Mouse (Mus musculus) T-cell, adult 2 months (primary cell): Measurements from ENCODE around the gene Ptms.
A peak's percentile ranks its signal among the peaks of the same experiment; 100 is the strongest.

Source experiments
- DNase-seq: peaks from one replicate; pipeline ENCODE4 v3.0.0; 2022; ENCODE audit warnings: low spot score

Ptms gene

GRCm38 (mm10) chr6:124930231-124930630 is 10.3 kb upstream of the Ptms start:
- no peak for DNase-seq

DNA sequence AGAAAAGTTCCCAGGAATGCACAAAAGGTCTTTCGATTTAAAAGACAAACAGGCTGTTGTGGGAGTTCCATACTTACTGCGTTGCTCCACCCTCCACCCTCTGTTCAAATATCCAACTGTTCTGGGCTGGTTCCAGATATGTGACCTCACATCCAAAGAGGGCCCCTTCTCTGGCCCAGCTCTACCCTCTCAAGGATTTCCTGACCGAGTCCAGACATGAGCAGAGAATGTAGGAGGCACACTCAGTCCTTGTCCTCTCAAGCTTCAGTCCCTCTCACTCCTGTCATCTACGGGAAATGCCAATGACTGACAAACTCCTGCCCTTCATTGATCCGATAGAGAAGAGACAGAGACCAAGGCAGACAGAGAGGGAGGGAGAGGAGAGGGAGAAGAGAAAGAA is 6.0 kb upstream of the Ptms start:
- DNase-seq: no peak

DNA sequence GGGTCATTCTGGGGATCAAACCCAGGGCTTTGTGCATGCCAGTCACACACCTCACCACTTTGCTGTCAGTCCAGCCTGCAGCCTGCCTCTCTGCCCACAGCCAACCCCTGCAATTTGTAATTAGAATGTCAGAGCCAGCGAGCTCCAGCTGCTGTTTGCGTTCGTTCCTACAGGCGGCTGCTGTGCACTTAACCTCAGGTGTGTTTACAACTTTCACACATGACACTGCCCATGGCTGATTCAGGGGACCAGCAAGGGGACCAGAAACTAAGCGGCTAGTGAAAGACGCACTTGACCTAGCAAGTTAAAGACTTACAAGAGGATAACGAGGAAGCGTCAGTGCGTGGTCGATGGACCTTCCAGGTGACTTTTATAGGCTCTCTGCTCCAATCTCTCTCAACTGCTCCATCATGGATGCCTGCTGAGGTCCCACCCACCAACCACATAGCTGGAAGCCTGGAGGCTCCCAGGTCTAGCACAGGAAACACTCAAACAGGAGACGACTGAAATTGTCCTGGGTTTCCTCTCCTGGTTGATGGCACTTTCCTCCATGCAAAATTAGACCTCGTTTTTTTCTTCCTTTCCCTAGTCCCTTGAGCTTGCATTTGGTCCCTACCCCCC is 5.4 kb upstream of the Ptms start:
- DNase-seq: no peak

DNA sequence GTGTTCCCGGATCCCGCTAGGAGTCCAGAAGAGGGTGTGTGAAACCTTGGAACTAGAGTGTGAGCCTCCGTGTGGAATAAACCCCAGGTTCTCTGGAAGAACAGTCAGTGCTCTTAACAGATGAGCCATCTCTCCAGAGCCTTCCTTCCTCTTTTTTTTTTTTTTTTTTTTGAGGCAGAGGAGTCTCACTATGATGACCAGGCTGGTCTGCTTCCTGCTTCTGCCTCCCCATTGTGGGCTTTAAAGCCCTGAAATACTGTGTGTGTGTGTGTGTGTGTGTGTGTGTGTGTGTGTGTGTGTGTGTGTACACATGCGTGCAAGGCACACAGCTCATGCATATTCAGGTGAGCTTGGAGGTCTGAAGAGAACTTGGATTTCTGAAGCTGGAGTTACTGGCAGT is 1.6 kb upstream of the Ptms start:
- no peak for DNase-seq

DNA sequence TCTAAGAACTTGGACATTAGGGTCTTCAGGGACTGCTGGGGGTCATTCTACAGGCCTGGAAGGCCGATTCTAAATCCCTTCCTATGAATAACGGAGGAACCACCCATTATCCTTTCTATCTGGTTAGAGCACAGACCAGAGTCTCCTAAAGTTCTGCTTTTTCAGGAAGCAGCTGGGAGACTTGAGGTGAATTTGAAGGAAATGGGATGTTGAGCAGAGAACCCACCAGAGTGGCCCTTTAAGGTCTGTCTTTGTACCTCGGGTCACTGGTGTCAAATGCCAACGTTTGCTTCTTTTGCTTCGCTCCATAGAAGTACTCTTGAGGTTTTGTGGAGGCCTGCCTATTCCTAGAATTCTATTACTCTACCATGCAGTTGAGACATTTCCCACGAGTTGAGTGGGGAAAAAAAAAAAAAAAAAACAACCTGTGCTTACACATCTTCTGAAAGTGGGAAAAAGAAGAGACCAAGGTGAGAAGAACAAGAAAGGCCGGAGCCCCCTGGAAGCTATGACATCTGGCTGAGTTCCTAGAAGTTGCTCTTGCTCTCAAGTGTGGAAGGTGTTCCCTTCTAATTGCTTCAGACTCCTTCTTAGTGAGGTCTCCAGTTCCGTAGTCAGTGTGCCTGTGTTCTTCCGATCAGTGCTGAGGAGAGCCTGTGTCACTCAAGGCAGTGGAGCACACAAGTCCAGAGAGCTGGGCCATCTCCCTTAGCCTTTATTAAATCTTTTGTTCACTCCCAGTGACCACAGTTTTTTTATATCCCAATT is 599 bp upstream of the Ptms start:
- DNase-seq: no peak

DNA sequence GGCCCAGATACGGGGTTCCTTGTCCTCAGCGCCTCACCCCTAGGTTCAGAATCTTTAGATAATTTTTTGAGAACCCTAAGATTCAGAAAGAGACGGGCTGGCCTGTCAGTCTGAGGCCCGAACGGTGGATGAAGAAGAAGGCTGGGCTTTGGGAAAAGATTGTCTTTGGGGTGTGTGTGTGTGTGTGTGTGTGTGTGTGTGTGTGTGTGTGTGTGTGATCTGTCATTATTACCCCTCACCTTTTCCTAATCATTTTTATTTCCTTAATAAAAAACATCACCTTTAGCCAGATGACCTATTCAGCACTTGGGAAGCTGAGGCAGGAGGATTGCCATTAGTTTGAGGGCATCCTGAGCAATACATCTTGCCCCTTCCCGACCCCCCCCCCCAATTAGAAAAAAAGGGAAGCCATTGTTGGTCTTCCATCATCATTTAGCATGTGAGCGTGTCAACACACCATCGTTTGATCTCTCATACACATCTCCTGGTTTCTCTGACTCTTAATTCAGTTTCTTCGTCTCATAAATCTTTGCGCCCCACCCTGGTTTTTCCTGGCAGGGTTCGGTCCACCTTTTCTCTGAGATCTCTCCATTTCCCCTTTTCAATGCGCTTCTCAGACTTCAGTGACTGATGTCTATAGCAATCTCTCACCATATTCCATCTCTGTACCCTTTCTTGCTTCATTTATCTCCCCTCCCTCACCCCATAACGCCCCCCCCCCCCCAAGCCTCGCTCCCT is 844 bp downstream of the Ptms start:
- DNase-seq: no peak

GRCm38 (mm10) chr6:124918331-124918690 is 1.6 kb downstream of the Ptms start:
- DNase-seq: no peak

GRCm38 (mm10) chr6:124917518-124918330 is 2.2 kb downstream of the Ptms start:
- DNase-seq: no peak

GRCm38 (mm10) chr6:124916695-124917517 is 3.0 kb downstream of the Ptms start:
- DNase-seq: peak; percentile 82

GRCm38 (mm10) chr6:124915942-124916694 is 3.8 kb downstream of the Ptms start:
- DNase-seq: peak; percentile 40

DNA sequence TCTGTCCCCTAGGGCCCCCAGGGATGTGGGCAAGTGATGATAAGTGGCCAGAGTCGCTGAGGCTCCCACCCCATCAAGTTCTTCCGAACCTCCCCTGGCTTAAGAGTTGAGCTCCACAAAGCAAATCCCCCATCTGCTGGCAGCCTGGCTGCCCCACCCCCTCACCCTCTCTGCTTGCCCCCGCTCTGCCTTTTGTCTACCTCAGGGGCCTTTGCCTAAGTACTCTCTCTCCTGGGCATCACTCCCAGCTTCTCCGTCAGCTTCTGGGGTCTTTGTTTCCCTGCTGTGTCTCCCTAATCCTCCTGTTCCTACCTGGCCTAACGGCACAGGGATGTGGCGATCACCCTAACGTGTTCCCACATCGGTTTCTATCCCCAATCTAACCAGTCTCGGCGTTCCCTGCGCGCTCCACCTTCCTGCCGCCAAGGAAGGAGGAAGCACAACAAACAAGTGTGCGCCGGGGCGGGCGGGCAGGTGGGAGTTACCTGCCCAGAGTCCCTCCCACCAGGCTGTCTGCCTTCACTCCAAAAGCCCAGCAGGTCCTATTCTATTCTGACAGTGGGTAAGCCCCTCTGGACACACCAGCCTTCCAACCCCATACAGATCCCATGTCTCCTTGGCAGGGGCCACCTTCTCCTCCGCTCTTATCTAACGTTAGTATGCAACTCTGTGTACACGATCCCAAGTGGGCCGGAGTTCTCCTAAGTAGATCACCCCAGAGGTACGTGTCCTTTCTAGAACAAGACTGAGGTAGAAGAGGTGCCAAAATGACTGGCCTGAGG is 4.6 kb downstream of the Ptms start:
- no peak for DNase-seq

DNA sequence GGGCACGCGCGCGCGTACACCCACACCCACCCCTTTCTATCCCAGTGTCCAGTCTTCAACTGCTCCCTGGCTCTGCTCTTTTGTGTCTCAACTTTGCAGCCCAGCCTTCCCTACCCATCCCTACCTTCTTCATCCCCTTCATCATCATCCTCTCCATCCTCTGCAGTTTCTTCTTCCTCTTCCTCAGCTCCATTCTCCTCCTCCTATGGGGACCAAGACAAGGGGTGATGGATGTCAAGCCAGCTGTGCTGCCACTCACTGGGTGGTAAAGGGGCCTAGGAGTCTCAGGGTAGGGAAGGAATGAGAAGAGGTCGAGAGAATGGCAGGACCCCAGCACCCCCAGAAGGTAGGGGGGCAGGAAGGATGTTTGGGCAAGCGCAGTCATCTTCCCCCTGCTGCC is 5.4 kb downstream of the Ptms start:
- no peak for DNase-seq

DNA sequence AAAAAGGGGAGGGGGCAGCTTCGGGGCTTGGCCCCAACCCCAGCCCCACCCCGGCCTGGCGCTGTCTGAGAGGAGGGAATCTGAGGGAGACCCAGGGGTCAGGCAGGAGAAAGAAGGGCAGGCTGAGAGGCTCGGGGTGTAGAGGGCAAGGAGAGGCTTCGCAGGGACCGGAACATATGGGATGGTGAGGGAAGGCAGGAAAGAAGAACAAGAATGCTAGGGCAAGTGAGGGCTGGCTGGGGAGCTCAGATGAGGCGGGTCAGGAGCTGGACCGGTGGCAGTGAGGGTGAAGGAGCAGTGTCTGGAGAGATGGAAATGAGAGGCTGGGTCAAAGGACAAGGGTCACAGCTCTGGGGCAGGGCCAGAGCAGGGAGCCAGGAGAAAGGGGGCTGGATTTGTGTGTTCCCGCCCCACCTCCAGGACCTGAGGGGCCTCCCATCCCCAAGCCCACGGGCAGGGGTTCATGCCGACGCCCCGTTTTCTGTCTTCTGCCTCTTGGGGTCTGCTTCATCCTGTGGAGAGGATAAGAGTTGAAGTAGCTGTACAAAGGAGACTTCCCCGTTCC is 6.1 kb downstream of the Ptms start:
- no peak for DNase-seq

DNA sequence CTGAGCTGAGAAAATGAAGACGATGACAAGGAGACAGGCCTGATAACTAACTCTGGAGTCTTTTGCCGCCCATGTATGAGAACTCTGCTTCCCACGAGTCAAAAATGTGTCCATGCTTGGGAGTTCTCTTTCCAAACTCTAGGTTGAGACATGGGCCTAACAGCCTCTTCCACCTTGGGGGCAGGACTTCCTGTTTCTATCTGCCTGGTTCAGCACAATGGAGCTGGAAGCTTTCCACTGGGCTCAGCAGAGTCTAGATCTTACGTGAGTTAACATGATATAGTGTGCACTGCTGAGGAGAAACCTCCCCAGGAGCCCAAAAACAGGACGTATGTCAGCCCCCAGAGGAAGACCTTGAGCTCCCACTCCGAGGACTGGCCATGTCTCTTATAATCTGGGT is 6.7 kb downstream of the Ptms start:
- no peak for DNase-seq

- DNase-seq: no peak
Measured at GRCm38 (mm10) chr6:124911533-124912218, 8.2 kb downstream of the Ptms start, which contains the start of gene Lag3. Lag3 (minus strand) TSS chr6:124911705.

DNA sequence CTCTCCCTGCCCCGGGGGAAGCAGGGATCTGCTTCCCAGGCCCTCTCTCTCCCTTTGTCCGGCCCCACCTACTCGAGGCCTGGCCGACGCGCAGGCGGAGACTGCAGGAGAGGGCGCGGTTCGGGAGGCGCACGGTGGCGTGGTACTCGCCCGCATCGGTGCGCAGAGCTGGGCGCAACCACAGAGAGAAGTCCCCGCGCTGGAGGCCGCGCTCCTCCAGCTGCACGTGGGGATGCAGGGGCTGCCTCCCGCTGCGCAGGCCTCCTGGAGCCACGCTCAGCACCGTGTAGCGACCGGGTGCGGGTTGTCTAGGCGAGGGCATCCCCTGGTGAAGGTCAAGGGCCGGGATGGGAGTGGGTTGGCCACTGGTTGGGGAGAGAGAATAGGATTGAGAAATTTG is 9.9 kb downstream of the Ptms start:
- DNase-seq: no peak

- DNase-seq: no peak
Measured at GRCm38 (mm10) chr6:124907767-124908166, 12.1 kb downstream of the Ptms start.

DNA sequence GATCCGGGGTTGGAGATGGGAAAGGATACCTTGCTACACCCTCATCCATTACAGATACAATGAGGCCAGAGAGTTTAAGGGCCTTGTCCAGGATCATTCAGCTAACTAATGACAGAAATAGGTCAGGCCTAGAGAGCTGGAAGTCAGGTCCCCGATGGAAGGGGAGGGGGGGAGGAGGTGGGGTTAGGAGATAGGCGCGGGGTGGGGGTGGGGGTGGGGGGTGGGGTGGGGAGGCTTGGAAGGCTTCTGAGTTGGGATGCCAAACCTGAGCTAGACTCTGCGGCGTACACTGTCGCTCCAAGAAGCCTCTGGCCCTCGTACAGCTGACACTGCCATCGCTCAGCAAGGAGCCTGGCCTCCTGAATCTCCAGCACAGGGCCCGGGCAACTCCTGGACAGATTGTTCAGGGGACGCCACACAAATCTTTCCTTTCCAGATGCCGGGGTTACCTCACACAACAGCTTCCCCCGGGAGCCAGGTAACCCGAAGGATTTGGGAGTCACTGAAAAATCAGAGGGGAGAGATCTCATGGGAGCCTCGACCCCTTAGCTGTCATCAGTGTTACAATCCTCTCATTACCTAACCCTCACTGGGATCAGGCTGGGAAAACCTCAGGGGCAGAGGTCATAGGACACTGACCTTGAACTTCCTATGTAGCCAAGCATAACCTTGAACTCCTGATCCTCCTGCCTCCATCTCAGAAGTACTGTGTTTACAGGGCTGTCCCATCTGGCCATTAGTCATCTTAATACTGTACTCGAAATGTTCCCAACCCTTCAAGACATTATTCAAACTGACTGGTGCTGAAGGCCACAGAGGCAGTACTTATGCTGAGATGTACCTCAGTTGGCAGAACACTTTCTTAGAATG is 14.7 kb downstream of the Ptms start:
- no peak for DNase-seq
